Mouse (Mus musculus) midbrain, embryonic 10.5 days (tissue): ENCODE measurements around the gene Inhbb. TPM values are rescaled to one million over a fixed set of nuclear protein-coding genes. Genes with fewer than 3 reads are reported as not detected.

Experiments used
- DNase-seq: peaks from one replicate; pipeline ENCODE4 v3.0.0-alpha.2; 2017; ENCODE audit warnings: low spot score
- H3K27ac ChIP-seq: fragments of 300-500 bp; sonication (generic); replicated peaks from 2 replicates; pipeline ENCODE4 v1.5.1; 2016; ENCODE audit warnings: mild to moderate bottlenecking
- H3K27me3 ChIP-seq: fragments of 300-500 bp; sonication (generic); 2 replicates; pipeline ENCODE4 v1.6.1; 2016; ENCODE audit warnings: low read depth, mild to moderate bottlenecking; ENCODE audit not compliant: poor library complexity, severe bottlenecking
- H3K36me3 ChIP-seq: fragments of 300-500 bp; sonication (generic); 2 replicates; pipeline ENCODE4 v1.6.1; 2016; ENCODE audit warnings: mild to moderate bottlenecking, moderate library complexity
- H3K4me1 ChIP-seq: fragments of 300-500 bp; sonication (generic); 2 replicates; pipeline ENCODE4 v1.6.1; 2016
- H3K4me3 ChIP-seq: fragments of 300-500 bp; sonication (generic); 2 replicates; pipeline ENCODE4 v1.5.1; 2016; ENCODE audit warnings: mild to moderate bottlenecking, moderate library complexity
- H3K9me3 ChIP-seq: fragments of 300-500 bp; sonication (generic); replicated peaks from 2 replicates; pipeline ENCODE4 v1.6.1; 2016; ENCODE audit warnings: mild to moderate bottlenecking
- WGBS: fragments of 180-500 bp; shearing (Covaris S2); methylation state at CpG from one replicate; pipeline ENCODE4 v1.1.7; 2016; 5-methylcytosine and 5-hydroxymethylcytosine counted together
- polyA plus RNA-seq: library from polyadenylated mRNA; unstranded; fragments of >200 nt; fragmentation: Nextera tagmentation; extraction: Ambion mirVana; gene quantifications from 2 replicates; pipeline ENCODE4 v1.2.1, GENCODE M21; 2016

Inhbb gene
- polyA plus RNA-seq, 1 experiment from 2014 or later: 0.25 TPM

DNA sequence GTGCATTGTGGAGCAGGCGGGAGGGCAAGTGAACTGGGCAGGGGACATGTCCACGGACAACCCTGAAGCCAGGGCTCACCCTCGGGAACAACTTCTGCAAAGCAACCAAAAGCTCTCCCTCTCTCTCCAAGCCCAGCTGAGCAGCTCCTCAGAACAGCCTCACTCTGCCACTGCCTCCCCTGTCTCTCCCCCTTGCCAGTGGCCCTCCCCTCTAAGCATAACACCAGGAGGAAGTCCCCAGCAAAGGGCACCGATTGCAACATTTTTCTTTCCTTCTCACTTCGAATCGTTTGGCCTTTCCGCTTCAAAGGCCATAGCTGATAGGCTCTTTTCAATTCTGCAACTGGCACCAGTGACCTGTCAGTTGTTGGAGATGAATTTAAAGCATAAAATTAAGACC, 5.9 kb downstream of the Inhbb start:
- 77% methylated on average over 7 of the region's 7 CpGs for WGBS
- H3K36me3 ChIP-seq: no peaks in the 10 kb centered on the region
- peaks cover 81% of the 10 kb centered on the region for H3K27me3 ChIP-seq
- no peak overlapping the region for H3K27ac ChIP-seq
- DNase-seq: no peak
- H3K9me3 ChIP-seq: no peaks in the 10 kb centered on the region
- H3K4me1 ChIP-seq: peaks cover 32% of the 10 kb centered on the region
- H3K4me3 ChIP-seq: no peak overlapping the region

DNA sequence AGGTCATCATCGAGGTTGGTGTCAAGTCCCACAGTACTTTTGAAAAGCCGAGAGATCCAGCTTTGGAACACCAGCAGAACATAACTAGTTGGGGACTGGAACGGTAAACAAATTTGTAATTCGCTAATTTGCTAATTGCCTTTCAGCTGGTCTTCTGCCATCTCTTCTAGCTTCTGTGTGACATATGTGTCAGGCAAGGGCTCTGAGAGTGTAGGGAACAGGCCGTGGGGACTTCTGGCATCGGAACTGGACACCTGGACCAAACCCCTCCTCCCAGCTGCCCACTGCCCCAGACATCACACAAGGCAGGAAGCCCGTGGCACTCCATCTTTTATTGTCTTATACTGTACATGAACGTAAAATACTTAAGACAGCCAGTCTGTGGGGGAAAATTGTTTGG, 6.9 kb downstream of the Inhbb start:
- no peaks in the 10 kb centered on the region for H3K36me3 ChIP-seq
- H3K27me3 ChIP-seq: peaks cover 71% of the 10 kb centered on the region
- no peak overlapping the region for H3K4me3 ChIP-seq
- no peaks in the 10 kb centered on the region for H3K9me3 ChIP-seq
- no peak for DNase-seq
- H3K27ac ChIP-seq: no peak overlapping the region
- 88% methylated on average over 8 of the region's 8 CpGs for WGBS
- peaks cover 22% of the 10 kb centered on the region for H3K4me1 ChIP-seq

DNA sequence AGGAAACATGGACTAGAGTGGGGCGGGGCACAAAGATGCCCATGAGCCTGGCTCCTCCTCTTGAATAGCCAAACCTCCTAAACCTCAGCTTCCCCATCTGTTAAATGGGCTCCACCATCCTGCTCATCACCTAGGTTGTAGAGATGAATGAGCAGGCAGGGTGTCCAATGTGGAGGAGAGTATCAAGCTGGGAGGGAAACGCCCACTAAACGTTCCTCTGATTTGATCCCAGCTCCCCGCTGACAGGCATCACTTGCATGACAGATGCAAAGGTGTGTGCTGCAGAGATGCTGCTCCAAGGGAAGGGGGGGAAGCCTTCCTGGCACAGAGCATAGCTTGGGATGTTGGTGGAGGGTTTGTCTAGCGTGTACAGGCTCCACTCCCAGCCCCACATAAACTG, 11.4 kb downstream of the Inhbb start:
- no peaks in the 10 kb centered on the region for H3K36me3 ChIP-seq
- peaks cover 7% of the 10 kb centered on the region for H3K4me1 ChIP-seq
- H3K27ac ChIP-seq: no peak overlapping the region
- no peak overlapping the region for H3K4me3 ChIP-seq
- 77% methylated on average over 5 of the region's 5 CpGs for WGBS
- no peaks in the 10 kb centered on the region for H3K9me3 ChIP-seq
- H3K27me3 ChIP-seq: peaks cover 26% of the 10 kb centered on the region
- DNase-seq: no peak

DNA sequence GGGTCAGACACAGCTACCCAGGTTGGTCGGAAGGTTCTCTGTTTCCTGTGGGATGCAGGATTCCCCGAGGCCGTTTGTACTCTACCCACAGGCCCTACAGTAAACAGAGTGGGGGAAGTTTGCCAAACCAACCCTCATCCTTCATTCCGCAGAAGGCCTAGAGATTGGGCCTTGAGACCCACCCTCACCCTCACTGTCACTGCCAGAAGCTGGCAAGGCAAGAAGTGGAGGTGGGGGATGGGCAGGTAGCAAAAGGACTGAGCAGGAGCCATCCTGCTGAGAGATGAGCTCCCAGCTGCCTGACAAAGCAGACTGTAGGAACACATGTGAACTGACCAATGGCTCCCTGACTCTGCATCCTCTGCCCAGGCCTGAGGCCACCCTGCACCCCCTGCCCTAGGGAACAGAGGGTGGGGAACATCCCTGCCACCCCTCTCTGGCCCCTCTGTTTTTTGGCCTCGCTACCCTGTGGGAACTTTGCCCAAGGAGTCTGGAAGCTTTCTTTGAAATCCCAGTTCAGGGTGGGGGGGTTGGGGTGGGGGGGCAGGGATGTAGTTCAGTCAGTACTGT, 12.4 kb downstream of the Inhbb start:
- Histone ChIP-seq H3K9me3 (no peaks in the 10 kb centered on the region), H3K27ac (0 out of 2 replicates have a peak overlapping the region, but pooled peaks have one; percentile 13), H3K4me3 (no peak overlapping the region), H3K4me1 (peaks cover 7% of the 10 kb centered on the region), H3K36me3 (no peaks in the 10 kb centered on the region), H3K27me3 (peaks cover 16% of the 10 kb centered on the region)
- WGBS: 67% methylated on average over 5 of the region's 5 CpGs
- no peak for DNase-seq

DNA sequence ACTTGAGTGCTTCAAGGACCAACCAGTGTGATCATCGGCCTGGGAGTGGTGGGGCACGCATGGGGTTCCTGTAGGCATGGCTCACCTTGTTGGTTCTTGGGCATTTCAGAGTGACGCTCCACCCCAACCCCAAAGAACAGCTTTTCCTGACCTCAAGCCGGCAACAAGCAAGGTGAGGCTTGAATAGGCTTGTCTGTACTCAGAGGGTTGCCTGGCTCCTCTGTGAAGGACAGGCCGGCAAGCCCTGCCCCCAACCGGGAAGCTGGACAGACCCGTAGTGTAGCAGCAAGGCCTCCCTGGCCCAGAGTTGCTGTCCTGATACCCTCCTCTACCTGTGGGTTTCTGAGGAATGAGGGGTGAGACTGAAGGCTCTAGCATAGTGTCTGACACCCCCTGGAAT, 12.9 kb downstream of the Inhbb start:
- WGBS: 71% methylated on average over 7 of the region's 7 CpGs
- Histone ChIP-seq H3K9me3 (no peaks in the 10 kb centered on the region), H3K4me1 (peaks cover 7% of the 10 kb centered on the region), H3K27ac (no peak overlapping the region), H3K4me3 (no peak overlapping the region), H3K36me3 (no peaks in the 10 kb centered on the region), H3K27me3 (peaks cover 11% of the 10 kb centered on the region)
- no peak for DNase-seq

DNA sequence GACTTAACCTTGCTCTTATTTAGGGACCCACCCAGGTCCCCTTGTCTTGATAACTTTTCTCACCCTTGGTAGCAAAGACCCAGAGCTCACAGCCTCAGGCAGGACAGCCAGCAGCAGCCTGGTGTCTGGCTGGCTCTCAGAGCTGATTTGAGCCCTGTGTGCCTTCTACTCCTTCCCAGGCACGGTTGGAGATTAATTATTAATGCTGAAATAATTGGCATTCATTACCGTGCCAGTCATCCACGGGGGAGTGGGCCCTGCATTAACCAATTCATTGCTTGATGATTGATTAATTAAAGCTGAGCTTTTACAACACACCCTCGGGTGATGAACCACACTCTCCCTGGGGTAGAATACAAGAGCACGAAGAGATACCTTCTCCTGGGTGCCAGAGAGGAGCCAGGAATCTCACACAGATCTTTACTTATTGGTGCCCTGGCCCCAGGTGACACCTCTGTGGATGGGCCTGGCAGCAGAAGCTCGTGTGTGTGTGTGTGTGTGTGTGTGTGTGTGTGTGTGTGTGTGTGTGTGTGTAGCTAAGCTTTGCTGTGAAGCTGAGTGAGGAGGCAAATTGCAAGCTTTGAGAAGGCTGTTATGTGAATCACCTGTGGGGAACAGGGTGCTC, 14.2 kb downstream of the Inhbb start:
- no peak for DNase-seq
- Histone ChIP-seq H3K27ac (no peak overlapping the region), H3K36me3 (no peaks in the 10 kb centered on the region), H3K4me1 (peaks cover 7% of the 10 kb centered on the region), H3K4me3 (no peak overlapping the region), H3K9me3 (no peaks in the 10 kb centered on the region), H3K27me3 (no peaks in the 10 kb centered on the region)
- WGBS: 64% methylated on average over 6 of the region's 6 CpGs

DNA sequence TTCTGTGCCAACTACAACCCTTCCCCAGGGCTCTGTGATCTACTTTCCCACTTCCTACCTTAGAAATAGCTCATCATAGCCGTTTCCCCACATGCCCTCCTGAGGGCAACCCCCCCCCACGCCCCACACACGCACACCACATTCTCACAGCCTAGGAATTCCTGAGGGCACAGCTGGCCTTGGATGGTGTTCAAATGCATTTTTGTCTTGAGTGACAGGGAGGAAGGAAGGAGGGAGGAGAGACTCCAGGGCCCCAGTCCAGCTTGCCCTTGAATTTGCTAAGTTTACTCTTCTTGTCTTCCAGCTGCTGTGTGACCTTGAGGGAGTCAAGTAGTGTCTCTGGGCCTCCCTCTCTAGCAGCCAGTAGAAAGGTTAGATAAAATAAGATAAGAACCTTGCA, 17.2 kb downstream of the Inhbb start:
- H3K9me3 ChIP-seq: no peaks in the 10 kb centered on the region
- DNase-seq: no peak
- H3K27ac ChIP-seq: no peak overlapping the region
- peaks cover 4% of the 10 kb centered on the region for H3K4me1 ChIP-seq
- no peaks in the 10 kb centered on the region for H3K27me3 ChIP-seq
- no peaks in the 10 kb centered on the region for H3K36me3 ChIP-seq
- WGBS: 77% methylated on average over 3 of the region's 3 CpGs
- H3K4me3 ChIP-seq: no peak overlapping the region

DNA sequence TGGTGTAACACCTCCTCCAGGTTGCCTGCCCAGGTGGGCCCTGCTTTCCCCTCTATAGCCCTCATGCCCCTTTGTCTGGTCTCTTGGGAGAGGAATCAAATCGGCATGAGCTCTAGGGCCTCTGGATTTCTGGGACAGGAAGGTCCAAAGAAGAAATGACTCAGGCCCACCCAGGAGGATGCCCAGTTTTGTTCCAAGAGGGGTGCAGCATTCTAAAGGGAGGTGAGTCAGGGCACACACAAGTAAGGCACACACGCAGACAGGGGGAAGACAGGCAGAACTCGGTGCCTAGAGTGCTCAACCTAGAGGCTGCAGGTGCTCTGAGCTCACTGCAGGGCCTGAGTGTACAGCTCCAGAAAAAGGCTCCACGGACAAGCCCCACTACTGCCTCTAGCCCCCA, 17.7 kb downstream of the Inhbb start:
- Histone ChIP-seq H3K36me3 (no peaks in the 10 kb centered on the region), H3K9me3 (no peaks in the 10 kb centered on the region), H3K27me3 (no peaks in the 10 kb centered on the region), H3K4me3 (no peak overlapping the region), H3K27ac (no peak overlapping the region), H3K4me1 (no peaks in the 10 kb centered on the region)
- 83% methylated on average over 4 of the region's 4 CpGs for WGBS
- no peak for DNase-seq

DNA sequence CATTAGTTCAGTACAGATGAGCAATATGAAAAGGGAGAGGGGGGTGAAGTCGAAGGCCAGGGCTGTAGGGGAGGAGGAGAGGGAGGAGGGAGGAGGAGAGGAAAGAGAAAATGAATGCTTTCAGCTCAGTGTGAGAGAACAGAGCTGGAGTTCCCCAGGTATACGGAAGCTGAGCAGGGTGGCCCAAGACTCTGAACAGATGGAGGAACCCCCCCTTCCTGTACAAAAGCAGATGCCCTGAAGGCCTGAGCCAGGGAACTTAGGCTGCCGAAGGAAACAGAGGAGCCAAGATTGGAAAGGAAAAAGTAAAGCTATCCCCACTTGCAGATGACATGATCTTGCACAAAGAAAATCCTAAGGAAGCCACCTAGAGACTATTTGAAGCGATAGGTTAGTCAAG, 20.8 kb downstream of the Inhbb start:
- H3K27me3 ChIP-seq: no peaks in the 10 kb centered on the region
- H3K9me3 ChIP-seq: no peaks in the 10 kb centered on the region
- H3K36me3 ChIP-seq: no peaks in the 10 kb centered on the region
- no peak overlapping the region for H3K27ac ChIP-seq
- no peak overlapping the region for H3K4me3 ChIP-seq
- WGBS: 72% methylated on average over 4 of the region's 4 CpGs
- no peaks in the 10 kb centered on the region for H3K4me1 ChIP-seq
- DNase-seq: no peak

DNA sequence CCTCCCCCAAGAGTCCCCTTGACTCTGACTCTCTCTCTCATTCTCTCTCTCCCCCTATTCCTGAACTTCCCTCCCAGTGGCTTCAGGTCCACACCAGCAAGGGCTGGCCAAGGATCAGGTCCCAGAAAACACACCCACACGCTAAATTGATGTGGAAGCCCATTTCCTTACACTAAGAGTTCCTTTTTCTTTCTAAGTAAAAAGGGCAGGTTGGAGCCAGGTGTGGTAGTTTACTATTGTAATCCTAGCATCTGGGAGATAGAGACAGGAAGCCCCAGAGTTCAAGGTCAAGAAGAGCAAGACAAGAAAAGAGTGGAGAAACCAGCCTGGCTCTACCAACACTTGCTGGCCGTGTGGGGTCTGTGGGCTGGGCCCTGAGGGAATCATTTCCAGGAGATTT, 23.4 kb downstream of the Inhbb start:
- Histone ChIP-seq H3K4me1 (no peaks in the 10 kb centered on the region), H3K27ac (no peak overlapping the region), H3K27me3 (peaks cover 6% of the 10 kb centered on the region; the same call in 1 of the 2 replicates), H3K9me3 (no peaks in the 10 kb centered on the region), H3K36me3 (no peaks in the 10 kb centered on the region), H3K4me3 (no peak overlapping the region)
- DNase-seq: no peak
- 85% methylated on average over 2 of the region's 2 CpGs for WGBS

DNA sequence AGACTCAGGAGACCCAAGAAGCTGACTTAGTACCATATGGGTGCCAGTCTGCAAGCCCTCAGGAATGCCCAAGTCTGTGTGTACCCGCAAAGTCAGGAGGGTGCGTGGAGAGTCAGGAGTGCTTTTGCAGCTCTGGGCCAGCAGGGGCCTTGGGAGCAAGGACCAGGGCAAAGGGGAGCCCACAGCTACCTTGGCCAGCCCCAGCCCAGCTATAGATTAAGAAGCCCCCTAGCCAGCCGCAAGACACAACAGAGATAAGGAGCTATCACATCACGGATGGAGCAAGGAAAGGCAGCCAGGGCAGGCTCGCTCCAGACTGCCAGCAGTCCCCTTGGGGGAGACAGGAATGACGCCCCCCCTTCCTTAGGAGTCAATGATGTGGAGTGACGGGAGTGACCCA, 24.2 kb downstream of the Inhbb start:
- 82% methylated on average over 7 of the region's 7 CpGs for WGBS
- Histone ChIP-seq H3K36me3 (no peaks in the 10 kb centered on the region), H3K4me1 (no peaks in the 10 kb centered on the region), H3K27me3 (peaks cover 14% of the 10 kb centered on the region; the same call in 1 of the 2 replicates), H3K4me3 (no peak overlapping the region), H3K27ac (no peak overlapping the region), H3K9me3 (no peaks in the 10 kb centered on the region)
- no peak for DNase-seq

DNA sequence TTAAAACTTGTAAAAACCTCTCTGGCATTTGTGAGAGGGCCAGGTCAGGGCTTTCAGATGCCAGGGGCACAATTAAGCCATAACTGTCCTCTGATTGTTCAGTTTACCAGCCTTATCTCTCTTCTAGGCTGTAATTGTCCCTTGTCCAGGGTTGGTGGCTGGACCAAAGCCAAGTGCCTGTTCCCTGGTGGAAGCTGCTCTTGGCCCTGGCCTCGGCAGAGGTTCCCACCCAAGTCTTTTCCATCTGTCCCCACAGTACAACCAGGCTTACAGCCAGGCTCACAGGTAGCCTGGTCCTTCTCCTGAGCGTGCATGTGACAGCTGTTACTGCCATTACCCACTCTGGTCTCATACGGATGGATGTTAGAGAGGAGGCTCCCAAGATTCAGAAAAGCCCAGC, 30.7 kb downstream of the Inhbb start:
- Histone ChIP-seq H3K36me3 (no peaks in the 10 kb centered on the region), H3K27me3 (peaks cover 54% of the 10 kb centered on the region), H3K4me1 (peaks cover 30% of the 10 kb centered on the region), H3K27ac (no peak overlapping the region), H3K9me3 (no peaks in the 10 kb centered on the region), H3K4me3 (no peak overlapping the region)
- DNase-seq: no peak
- 80% methylated on average over 3 of the region's 3 CpGs for WGBS

DNA sequence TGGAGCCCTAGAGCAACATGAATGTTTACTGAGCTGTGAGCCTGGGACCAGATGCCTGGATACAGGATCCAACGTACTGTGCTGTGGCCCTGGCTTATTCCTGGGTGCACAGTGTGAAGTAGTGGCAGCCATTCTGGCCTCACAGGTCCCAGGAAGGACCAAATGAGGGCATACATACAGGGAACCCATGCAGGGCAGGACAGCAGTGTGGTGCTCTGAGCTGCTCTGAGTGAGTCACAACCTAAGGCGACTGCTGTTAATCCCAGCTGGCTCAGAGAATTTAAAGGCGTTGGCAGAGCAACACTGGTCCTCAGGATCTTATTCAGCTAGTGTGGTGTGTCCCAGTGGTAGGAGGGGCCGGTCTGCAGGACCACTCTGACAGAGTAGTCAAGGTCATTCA, 31.4 kb downstream of the Inhbb start:
- Histone ChIP-seq H3K4me1 (peaks cover 30% of the 10 kb centered on the region), H3K27me3 (peaks cover 58% of the 10 kb centered on the region), H3K9me3 (no peaks in the 10 kb centered on the region), H3K36me3 (no peaks in the 10 kb centered on the region), H3K4me3 (no peak overlapping the region), H3K27ac (0 out of 2 replicates have a peak overlapping the region, but pooled peaks have one; percentile 83)
- no peak for DNase-seq
- WGBS: 49% methylated on average over 4 of the region's 4 CpGs
